Mouse (Mus musculus) forebrain, embryonic 13.5 days (tissue): Measurements from ENCODE around the gene Itpkc. TPM values are rescaled to one million over a fixed set of nuclear protein-coding genes. Genes with fewer than 3 reads are reported as not detected.

Experiments used
- ATAC-seq: fragments of 200-750 bp; cut with Nextera tagmentation; 2 replicates; pipeline ENCODE4 v1.8.0; 2017
- H3K27ac ChIP-seq: fragments of 300-500 bp; sonication (generic); 2 replicates; pipeline ENCODE4 v1.5.1; 2015; ENCODE audit warnings: inconsistent platforms, mild to moderate bottlenecking, moderate library complexity
- H3K27me3 ChIP-seq: fragments of 300-500 bp; sonication (generic); 2 replicates; pipeline ENCODE4 v1.6.1; 2015; ENCODE audit warnings: mild to moderate bottlenecking, inconsistent platforms
- H3K36me3 ChIP-seq: fragments of 300-500 bp; sonication (generic); 2 replicates; pipeline ENCODE4 v1.6.1; 2015; ENCODE audit warnings: mild to moderate bottlenecking, inconsistent platforms; ENCODE audit not compliant: poor library complexity, severe bottlenecking
- H3K4me1 ChIP-seq: fragments of 300-500 bp; sonication (generic); 2 replicates; pipeline ENCODE4 v1.6.1; 2015; ENCODE audit warnings: inconsistent platforms
- H3K4me2 ChIP-seq: fragments of 300-500 bp; sonication (generic); 2 replicates; pipeline ENCODE4 v1.6.1; 2015; ENCODE audit warnings: inconsistent platforms, mild to moderate bottlenecking, moderate library complexity
- H3K4me3 ChIP-seq: fragments of 300-500 bp; sonication (generic); 2 replicates; pipeline ENCODE4 v1.5.1; 2015; ENCODE audit warnings: mild to moderate bottlenecking, inconsistent platforms
- H3K9ac ChIP-seq: fragments of 300-500 bp; sonication (generic); 2 replicates; pipeline ENCODE4 v1.6.1; 2015; ENCODE audit warnings: mild to moderate bottlenecking, inconsistent platforms
- H3K9me3 ChIP-seq: fragments of 300-500 bp; sonication (generic); replicated peaks from 2 replicates; pipeline ENCODE4 v1.6.1; 2016; ENCODE audit warnings: inconsistent platforms
- WGBS: fragments of 180-500 bp; shearing (Covaris S2); methylation state at CpG from one replicate; pipeline ENCODE4 v1.1.7; 2015; 5-methylcytosine and 5-hydroxymethylcytosine counted together
- polyA plus RNA-seq: library from polyadenylated mRNA; unstranded; fragments of >200 nt; fragmentation: Nextera tagmentation; extraction: Ambion mirVana; gene quantifications from 2 replicates; pipeline ENCODE4 v1.2.1, GENCODE M21; 2015

The Itpkc gene
- polyA plus RNA-seq, 1 experiment from 2014 or later: 4.6 TPM

DNA sequence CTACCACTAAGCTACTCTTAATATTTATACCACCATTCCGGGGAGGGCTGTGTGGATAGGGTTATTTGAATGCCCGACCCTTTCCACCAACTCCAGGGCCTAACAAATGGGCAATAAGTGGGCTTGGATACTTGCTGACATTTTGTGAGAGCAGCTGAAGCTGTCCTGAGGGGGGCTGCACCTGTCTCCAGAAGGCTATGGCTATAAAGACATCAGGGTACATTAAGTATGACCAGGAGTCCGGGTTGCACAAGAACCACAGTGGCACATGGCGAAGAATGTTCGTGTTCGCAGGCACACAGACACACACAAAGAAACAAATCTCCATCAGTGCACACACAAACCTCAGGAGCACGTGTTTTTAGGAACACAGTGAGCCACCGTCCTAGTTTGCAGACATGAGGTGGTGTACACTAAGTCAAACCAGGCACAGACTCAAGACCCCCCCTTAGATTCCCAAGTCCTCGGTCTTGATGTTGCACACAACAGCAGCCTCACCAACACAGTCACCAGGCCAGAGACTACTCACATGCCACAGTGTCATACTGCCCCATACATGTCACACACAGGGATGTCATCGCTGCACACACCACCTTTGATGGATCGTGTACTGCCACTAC lies 60.9 kb downstream of the Itpkc start:
- WGBS: 73% methylated on average over 11 of the region's 11 CpGs
- peaks cover 42% of the 10 kb centered on the region for H3K4me1 ChIP-seq
- peaks cover 47% of the 10 kb centered on the region for H3K36me3 ChIP-seq
- no peaks in the 10 kb centered on the region for H3K9me3 ChIP-seq
- H3K27me3 ChIP-seq: no peaks in the 10 kb centered on the region
- H3K27ac ChIP-seq: peak overlapping the region; percentile 97
- peak overlapping the region; percentile 86 for H3K9ac ChIP-seq
- ATAC-seq: peak; percentile 1; the same call in 1 of the 2 replicates
- peak overlapping the region; percentile 78 for H3K4me3 ChIP-seq
- H3K4me2 ChIP-seq: peak overlapping the region; percentile 86

DNA sequence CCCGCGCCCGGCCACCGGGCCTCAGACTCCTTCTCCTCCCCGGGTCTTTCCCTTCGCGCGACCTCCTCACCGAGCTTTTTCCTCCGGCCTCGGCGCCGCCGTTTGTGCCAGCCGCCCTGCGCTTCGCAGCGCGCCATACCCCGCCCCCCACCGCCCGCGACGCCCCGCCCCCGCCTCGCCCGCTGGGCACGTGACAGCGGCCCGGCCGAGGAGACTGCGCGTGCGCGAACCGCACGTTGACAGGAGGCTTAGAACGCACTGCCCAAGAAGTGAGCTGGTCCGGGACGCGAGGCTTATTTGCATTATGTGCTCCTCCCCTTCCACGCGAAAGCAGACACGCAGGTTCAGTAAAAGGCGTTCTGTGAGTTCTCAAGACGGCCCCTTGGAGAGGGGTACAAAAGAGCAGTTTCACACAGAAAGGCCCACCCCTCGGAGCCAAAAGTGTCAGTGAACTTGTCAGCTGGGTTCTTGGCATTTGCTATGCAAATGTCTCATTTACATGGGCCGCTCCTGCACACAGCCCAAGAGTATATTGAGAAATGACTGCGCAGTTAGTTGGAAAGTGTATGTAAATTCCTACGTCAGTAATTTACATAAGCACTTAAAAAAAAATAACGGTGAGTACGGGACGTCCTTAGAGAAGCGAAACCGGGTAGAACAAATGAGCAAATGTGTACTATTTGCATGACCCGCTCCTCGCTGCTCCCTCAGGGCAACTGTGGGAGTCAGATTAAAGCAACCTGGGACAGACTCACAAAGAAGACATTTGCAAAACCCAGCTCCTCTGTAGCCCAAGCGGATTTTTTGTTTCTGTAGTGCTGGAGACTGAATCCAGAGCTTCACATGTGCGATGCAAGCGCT lies 61.6 kb downstream of the Itpkc start, which contains the start of gene Egln2:
Gene Egln2 (minus strand): TSS at position 189 of the 861 bp plus-strand sequence.
- Histone ChIP-seq H3K36me3 (peaks cover 46% of the 10 kb centered on the region), H3K4me2 (peak within 1 kb of the TSS; percentile 86), H3K27me3 (no peaks in the 10 kb centered on the region), H3K4me3 (peak within 1 kb of the TSS; percentile 78), H3K9ac (peak within 1 kb of the TSS; percentile 86), H3K4me1 (peaks cover 49% of the 10 kb centered on the region), H3K27ac (peak within 1 kb of the TSS; percentile 97), H3K9me3 (no peaks in the 10 kb centered on the region)
- ATAC-seq: peak; percentile 87
- 1% methylated on average over 60 of the region's 61 CpGs for WGBS

DNA sequence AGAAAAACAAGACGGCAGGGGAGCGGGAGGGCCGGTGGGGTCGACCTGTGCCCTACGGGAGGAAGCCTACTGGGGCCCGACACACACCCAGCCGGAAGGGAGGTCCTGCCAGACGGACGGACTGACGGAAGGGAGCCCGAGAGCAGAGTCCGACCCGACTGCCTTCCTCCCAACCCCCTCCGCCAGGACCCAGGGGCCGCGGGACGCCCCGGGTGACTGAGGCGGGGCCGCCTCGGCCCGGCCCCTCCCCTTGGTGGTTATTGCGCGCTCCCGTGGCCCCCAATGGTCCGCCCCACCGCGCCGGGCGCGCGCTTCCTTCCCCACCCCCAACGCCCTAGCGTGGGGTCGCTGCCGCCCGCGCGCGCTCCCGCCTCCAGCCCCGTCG lies 62.2 kb downstream of the Itpkc start:
- Histone ChIP-seq H3K36me3 (peaks cover 47% of the 10 kb centered on the region), H3K9ac (peak overlapping the region; percentile 86), H3K9me3 (no peaks in the 10 kb centered on the region), H3K27me3 (no peaks in the 10 kb centered on the region), H3K4me3 (peak overlapping the region; percentile 78), H3K4me2 (peak overlapping the region; percentile 86), H3K27ac (peak overlapping the region; percentile 97), H3K4me1 (peaks cover 55% of the 10 kb centered on the region)
- under 1% methylated on average over 43 of the region's 43 CpGs for WGBS
- peak; percentile 58 for ATAC-seq

DNA sequence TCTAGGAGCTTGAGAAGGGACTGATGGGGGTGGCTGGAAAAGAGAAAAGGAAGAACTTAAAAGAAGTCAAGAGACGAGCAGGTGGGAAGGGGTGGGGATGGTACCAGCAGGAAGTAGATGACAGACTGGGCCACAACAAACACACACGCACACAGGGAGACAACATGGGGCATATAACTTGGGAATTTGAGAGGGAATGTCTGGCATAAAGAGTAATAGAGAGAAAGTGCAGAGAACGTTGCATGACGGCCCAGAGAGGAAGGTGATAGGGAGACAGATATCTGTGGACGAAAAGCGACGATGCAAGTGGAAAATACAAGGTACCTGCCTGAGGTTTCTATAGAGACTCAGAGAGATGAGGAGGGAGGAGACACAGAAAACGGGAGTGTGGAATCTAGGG lies 62.8 kb downstream of the Itpkc start:
- H3K36me3 ChIP-seq: peaks cover 46% of the 10 kb centered on the region
- peak overlapping the region; percentile 78 for H3K4me3 ChIP-seq
- H3K27me3 ChIP-seq: no peaks in the 10 kb centered on the region
- peaks cover 61% of the 10 kb centered on the region for H3K4me1 ChIP-seq
- 2% methylated on average over 8 of the region's 8 CpGs for WGBS
- peak overlapping the region; percentile 86 for H3K4me2 ChIP-seq
- H3K27ac ChIP-seq: peak overlapping the region; percentile 97
- peak overlapping the region; percentile 86 for H3K9ac ChIP-seq
- no peaks in the 10 kb centered on the region for H3K9me3 ChIP-seq
- no peak for ATAC-seq

DNA sequence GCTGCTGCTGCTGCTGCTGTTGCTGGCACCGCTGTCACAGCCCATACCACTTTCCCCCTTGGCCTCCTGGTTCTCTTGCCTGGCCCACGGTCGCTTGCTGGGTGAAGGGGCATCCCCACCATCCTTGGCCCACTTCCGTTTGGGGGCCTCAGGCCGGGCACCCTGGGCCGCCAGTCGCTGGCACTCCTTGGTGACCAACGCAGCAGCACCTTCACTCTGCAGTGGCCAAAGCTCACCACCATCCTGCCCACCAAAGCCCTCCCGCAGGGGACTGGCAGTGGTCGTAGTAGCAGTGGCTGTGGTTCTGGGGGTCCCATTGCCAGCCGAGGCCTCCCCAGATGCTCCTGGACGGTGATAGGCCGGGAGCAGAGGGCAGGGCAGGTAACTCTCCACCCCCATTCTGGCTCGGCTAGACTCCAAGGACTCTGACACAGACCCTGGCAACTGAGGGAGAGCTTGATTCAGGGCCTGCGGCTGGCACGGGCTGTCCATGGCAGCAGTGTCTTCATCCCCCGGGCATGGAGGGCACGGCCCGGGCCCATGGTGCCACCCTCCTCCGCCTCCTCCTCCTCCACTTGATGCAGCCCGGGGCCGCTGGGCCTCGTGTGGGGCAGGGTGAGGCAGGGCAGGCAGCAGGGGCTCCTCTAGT lies 63.3 kb downstream of the Itpkc start:
- Histone ChIP-seq H3K36me3 (peaks cover 48% of the 10 kb centered on the region), H3K27me3 (no peaks in the 10 kb centered on the region), H3K4me1 (peaks cover 66% of the 10 kb centered on the region), H3K27ac (peak overlapping the region; percentile 97; the same call in 1 of the 2 replicates), H3K4me3 (peak overlapping the region; percentile 78), H3K4me2 (peak overlapping the region; percentile 86), H3K9ac (peak overlapping the region; percentile 86), H3K9me3 (no peaks in the 10 kb centered on the region)
- WGBS: 73% methylated on average over 23 of the region's 23 CpGs
- ATAC-seq: no peak

DNA sequence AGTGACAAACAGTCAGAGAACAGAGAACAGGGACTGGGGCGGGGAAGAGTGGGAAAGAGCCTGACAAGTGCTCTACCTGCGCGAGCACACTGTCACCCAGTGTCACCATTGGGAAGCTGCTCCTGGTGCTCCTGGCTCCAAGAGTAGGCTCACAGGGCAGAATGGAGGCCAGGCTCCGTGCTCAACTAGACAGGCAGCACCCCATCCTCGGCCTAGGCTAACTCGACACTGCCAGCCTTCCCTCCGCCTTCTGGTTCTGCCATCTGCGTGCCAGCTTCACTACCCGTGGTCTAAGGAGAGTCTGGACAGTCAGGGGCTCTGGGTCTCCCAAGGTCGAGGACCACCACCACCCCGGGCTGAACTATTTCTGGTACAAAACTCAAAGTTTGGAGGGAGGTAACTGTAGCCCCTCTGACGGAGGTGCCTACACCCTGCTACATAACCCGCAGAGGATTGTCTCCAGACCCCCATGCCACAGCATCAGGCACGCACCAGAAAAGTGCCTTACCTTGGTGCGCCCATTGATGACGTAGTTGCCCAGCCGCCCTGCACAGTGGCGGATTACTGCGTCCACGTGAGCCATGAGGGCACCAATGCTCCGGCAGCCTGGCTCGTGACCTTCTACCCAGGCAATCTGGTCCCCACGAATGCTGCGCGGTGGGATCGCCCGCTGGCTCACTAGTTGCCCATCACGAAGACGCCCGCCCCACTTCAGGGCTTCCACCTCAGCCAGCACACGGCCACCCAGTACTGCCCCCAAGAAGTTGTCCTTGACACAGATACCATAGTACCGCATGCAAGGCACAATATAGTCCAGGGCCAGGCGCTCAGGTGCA lies 64.1 kb downstream of the Itpkc start:
- peak overlapping the region; percentile 78 for H3K4me3 ChIP-seq
- no peak for ATAC-seq
- peaks cover 69% of the 10 kb centered on the region for H3K4me1 ChIP-seq
- 82% methylated on average over 33 of the region's 33 CpGs for WGBS
- peak overlapping the region; percentile 86 for H3K9ac ChIP-seq
- peak overlapping the region; percentile 86 for H3K4me2 ChIP-seq
- H3K27me3 ChIP-seq: no peaks in the 10 kb centered on the region
- H3K9me3 ChIP-seq: no peaks in the 10 kb centered on the region
- H3K27ac ChIP-seq: no peak overlapping the region
- H3K36me3 ChIP-seq: peaks cover 51% of the 10 kb centered on the region

DNA sequence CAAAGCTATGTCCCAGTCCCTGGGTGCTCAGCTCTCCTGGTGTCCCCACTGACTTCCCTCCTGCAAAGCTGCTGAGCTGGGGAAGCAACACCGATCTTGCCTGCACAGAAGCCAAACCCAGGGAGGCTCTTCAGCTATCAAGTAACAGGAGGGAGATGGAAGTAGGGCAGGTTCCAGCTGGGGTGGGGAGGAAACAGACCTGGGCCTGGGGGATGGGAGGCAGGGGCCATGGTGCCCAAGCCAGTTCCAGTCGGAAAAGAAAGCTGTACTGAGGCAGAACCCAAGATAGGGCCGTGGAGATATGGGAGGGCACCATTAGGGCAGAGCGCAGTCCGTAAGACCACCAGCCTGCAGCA lies 65.0 kb downstream of the Itpkc start:
- Histone ChIP-seq H3K9me3 (no peaks in the 10 kb centered on the region), H3K4me1 (peaks cover 69% of the 10 kb centered on the region), H3K27ac (no peak overlapping the region), H3K9ac (peak overlapping the region; percentile 86), H3K4me3 (peak overlapping the region; percentile 78), H3K36me3 (peaks cover 60% of the 10 kb centered on the region), H3K4me2 (peak overlapping the region; percentile 86), H3K27me3 (no peaks in the 10 kb centered on the region)
- no peak for ATAC-seq
- WGBS: 86% methylated on average over 5 of the region's 5 CpGs

DNA sequence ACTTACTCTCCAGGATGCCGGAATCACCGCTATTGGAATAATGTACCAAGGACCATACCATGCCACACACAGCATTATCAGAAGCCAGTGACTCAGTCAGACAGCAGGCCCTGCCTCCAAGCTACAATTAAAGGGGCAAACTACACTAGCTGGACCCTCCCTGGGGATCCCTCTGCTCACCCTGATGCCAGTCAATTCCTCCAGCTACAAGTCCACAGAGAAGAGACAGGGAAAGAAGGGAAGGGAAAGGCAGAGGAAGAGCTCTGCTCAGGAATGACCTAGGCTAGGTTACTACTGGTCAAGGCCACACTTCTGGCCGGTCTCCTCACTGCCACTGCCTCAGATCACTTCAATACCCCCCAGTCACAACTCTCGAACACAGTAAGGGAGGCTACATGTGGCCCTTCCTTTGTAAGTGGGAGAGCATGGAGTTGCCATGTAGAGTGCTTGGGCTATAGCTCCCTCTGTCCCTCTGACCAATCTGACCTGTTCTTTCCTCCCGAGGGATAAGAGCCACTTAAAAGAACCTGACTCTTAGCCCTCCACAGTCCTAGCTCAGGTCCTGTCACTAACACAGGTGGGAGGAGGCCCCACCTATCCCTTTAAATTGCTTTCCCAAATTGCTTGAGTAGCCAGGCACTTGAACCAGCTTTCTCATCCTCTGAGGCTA lies 65.5 kb downstream of the Itpkc start:
- WGBS: 86% methylated on average over 5 of the region's 5 CpGs
- Histone ChIP-seq H3K9ac (peak overlapping the region; percentile 86), H3K27me3 (no peaks in the 10 kb centered on the region), H3K27ac (no peak overlapping the region), H3K36me3 (peaks cover 66% of the 10 kb centered on the region), H3K4me1 (peaks cover 68% of the 10 kb centered on the region), H3K9me3 (no peaks in the 10 kb centered on the region), H3K4me3 (no peak overlapping the region), H3K4me2 (peak overlapping the region; percentile 86)
- no peak for ATAC-seq

DNA sequence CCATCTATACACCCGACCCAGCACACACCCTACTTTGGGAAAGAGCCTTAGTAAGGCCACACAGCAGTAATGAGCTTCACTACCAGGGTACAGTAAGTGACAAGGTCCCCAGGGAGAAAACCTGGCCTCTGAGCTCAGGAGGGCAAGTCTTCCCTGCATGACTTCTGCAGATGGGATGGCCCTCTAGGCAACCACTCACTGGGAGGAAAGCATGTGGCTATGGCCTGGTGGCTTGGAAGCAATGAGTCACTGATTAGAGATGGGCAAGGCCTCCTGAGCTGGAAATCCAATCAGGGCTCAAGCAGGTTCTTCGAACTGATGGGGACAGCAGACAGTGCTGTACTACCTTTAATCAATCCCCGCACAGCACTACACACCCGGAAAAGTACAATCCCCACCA lies 66.7 kb downstream of the Itpkc start:
- no peak overlapping the region for H3K9ac ChIP-seq
- WGBS: 85% methylated on average over 4 of the region's 4 CpGs
- ATAC-seq: no peak
- H3K27me3 ChIP-seq: no peaks in the 10 kb centered on the region
- no peak overlapping the region for H3K4me2 ChIP-seq
- H3K4me1 ChIP-seq: peaks cover 59% of the 10 kb centered on the region
- H3K36me3 ChIP-seq: peaks cover 75% of the 10 kb centered on the region
- H3K27ac ChIP-seq: no peak overlapping the region
- no peak overlapping the region for H3K4me3 ChIP-seq
- H3K9me3 ChIP-seq: no peaks in the 10 kb centered on the region

DNA sequence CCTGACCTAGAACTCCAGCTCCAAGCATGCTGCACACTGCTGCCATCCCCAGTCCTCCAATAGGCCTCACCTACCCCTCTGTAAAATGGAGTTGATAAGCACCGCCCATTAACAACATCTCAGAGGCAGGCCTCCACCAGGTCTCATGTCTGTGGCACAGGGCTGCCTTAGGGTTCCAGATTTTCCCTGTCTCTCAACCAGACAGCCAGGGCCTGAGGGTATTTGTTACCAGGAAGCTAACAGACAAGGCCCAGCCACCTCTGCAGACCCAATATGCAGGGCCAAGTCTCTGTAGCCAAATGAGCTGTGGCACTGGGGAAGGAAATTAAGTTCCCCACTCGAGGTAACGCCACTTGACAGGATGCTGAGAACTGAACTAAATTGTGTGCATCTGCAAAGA lies 67.5 kb downstream of the Itpkc start:
- Histone ChIP-seq H3K9me3 (no peaks in the 10 kb centered on the region), H3K4me2 (no peak overlapping the region), H3K4me3 (no peak overlapping the region), H3K27me3 (no peaks in the 10 kb centered on the region), H3K27ac (no peak overlapping the region), H3K4me1 (peaks cover 59% of the 10 kb centered on the region), H3K36me3 (peaks cover 79% of the 10 kb centered on the region), H3K9ac (no peak overlapping the region)
- WGBS: 93% methylated on average over 3 of the region's 3 CpGs
- ATAC-seq: no peak

DNA sequence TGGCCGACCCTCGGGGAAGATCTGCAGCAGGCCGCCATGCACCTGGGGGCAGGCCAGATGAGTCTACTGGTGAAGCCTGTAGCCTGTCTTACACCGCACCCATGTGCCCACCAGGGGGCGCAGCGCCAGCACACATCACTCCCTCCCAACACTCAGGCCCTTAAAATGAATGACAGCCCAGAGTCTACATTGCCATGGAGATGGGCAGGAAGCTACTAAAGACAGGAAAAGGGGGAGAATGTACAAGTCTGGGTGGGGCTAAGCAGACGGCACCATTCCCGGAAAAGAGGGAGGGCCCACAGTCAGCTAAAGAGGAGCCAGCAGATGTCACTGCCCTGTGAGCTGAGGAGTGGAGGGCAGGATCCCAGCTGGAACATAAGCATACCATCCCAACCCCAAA lies 68.6 kb downstream of the Itpkc start:
- Histone ChIP-seq H3K4me3 (no peak overlapping the region), H3K27ac (no peak overlapping the region; the same call in 1 of the 2 replicates), H3K4me1 (peaks cover 50% of the 10 kb centered on the region), H3K4me2 (no peak overlapping the region), H3K9ac (no peak overlapping the region), H3K9me3 (no peaks in the 10 kb centered on the region), H3K36me3 (peaks cover 74% of the 10 kb centered on the region), H3K27me3 (no peaks in the 10 kb centered on the region)
- peak; percentile 94 for ATAC-seq
- WGBS: 13% methylated on average over 8 of the region's 8 CpGs
